ENCODE assay signal across 12 mouse cellular contexts in the genomic region with DNA sequence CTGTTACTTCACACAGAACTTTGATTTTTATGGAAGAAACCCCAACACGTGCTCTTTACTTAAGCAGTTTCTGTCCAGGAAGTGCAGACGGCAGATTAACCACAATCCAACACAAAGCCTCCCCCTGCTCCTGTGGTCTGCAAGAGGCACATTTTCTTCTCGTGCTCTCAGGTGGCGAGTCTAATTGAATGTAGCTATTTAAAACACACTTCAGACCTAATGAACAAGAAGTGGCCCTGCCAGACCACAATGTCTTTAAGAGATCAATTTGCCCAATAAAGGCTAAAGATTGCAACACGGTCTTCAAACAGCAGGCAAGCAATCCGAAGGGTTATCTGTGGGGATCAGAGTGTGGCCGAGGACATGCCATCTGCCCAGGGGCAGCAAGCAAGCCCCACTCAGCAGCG. TPM values are rescaled to one million over a fixed set of nuclear protein-coding genes. Genes with fewer than 3 reads are reported as not detected.
DNase-seq lines count a peak whose midpoint lies in the region; ATAC-seq and TF ChIP-seq lines count a peak whose summit lies in the region.
"Had no signal": no experiment of that assay in that cellular context is flagged by ENCODE, and none has a peak within 500 bp of the region (broad histone marks: within the 10 kb centered on the region; RNA-seq: fewer than 3 reads in every experiment).

No protein-coding gene starts in this region.

- WGBS in lung, postnatal 0 days, result 27% methylated on average over 8 of the region's 8 CpGs
- 43% methylated on average over 8 of the region's 8 CpGs for WGBS in lung, adult 2 months

- H3K4me2 ChIP-seq in lung, postnatal 0 days (replicated peaks; ENCODE audit: low read depth, low read length), result no peak overlapping the region
- H3K4me2 ChIP-seq: lung, embryonic 15.5 days had no signal

- TF ChIP-seq POLR2A in lung, adult 2 months (IDR thresholded peaks at IDR 0.05; ENCODE audit: borderline replicate concordance, extremely low read depth, low read depth, low read length), result no peak

- H3K4me1 ChIP-seq in lung, postnatal 0 days (ENCODE audit: insufficient read depth, low read depth, low read length), result peaks cover 15% of the 10 kb centered on the region; the same call in 1 of the 2 replicates
- peaks cover 19% of the 10 kb centered on the region for H3K4me1 ChIP-seq in lung, adult 2 months (ENCODE audit: control insufficient read depth, insufficient read depth, low read length)

- DNase-seq in adrenal gland, adult 2 months, result peak; percentile 25
- DNase-seq in adrenal gland, adult 8-10 months, result no peak
- DNase-seq in lung, postnatal 0 days (ENCODE audit: low spot score), result peak; percentile 41
- no peak for DNase-seq in lung, adult 2 months
- DNase-seq in fat pad, adult 2 months (ENCODE audit: extremely low read depth, low read depth, low spot score), result peak; percentile 28
- no peak for DNase-seq in cerebellum, adult 11 months
- DNase-seq in urinary bladder, postnatal 25 days (ENCODE audit: low spot score), result no peak
- DNase-seq: adrenal gland, postnatal 10 days; gastrocnemius, postnatal 10 days had no signal

- no peak for TF ChIP-seq CTCF in lung, postnatal 0 days (IDR thresholded peaks at IDR 0.05)
- no peak for TF ChIP-seq CTCF in lung, adult 2 months (IDR thresholded peaks at IDR 0.05; ENCODE audit: insufficient read depth, low read length)

- H3K36me3 ChIP-seq in lung, postnatal 0 days (ENCODE audit: insufficient read depth, low read length), result no peaks in the 10 kb centered on the region
- H3K36me3 ChIP-seq: lung, embryonic 15.5 days had no signal

- H3K9me3 ChIP-seq in lung, postnatal 0 days (ENCODE audit: low read length), result no peaks in the 10 kb centered on the region
- H3K9me3 ChIP-seq: lung, embryonic 15.5 days had no signal

- TF ChIP-seq EP300 in lung, postnatal 0 days (IDR thresholded peaks at IDR 0.05), result no peak

- no peak overlapping the region for H3K4me3 ChIP-seq in lung, postnatal 0 days (ENCODE audit: low read depth, low read length)
- no peak overlapping the region for H3K4me3 ChIP-seq in lung, adult 2 months (replicated peaks; ENCODE audit: extremely low read depth, low read depth, low read length)
- H3K4me3 ChIP-seq: layer of hippocampus, adult 2 months; lung, embryonic 15.5 days had no signal

- H3K27me3 ChIP-seq in lung, postnatal 0 days (replicated peaks; ENCODE audit: insufficient read depth, low read length), result no peaks in the 10 kb centered on the region
- H3K27me3 ChIP-seq: lung, embryonic 15.5 days had no signal

- ATAC-seq in lung, postnatal 0 days, result no peak
- peak; percentile 27 for ATAC-seq in megakaryocyte-erythroid progenitor cell, adult 5-6 weeks (replicated peaks; ENCODE audit: low FRiP score, low TSS enrichment, poor library complexity, severe bottlenecking)

- no peak overlapping the region for H3K27ac ChIP-seq in lung, postnatal 0 days (ENCODE audit: low read length)
- H3K27ac ChIP-seq: layer of hippocampus, adult 2 months had no signal

- H3K9ac ChIP-seq in lung, postnatal 0 days (replicated peaks; ENCODE audit: low read depth), result no peak overlapping the region
- H3K9ac ChIP-seq: lung, embryonic 15.5 days had no signal

RNA-seq across cellular contexts. Expression of a gene that starts 59.0 kb away (rescaled TPM):
- total RNA-seq in adrenal gland, adult 2 months (2021), result 10 to 100 TPM; 32.3 to 40.3 TPM
- polyA plus RNA-seq in adrenal gland, adult 2 months (2012; rRNA removed), result 3.6 and 5.8 TPM in 2 replicates
- 10 to 100 TPM; 35.3 to 46.5 (median 39.4) TPM for total RNA-seq in adrenal gland, adult 8-10 months (2022)
- polyA plus RNA-seq in lung, postnatal 0 days (2015; fragmentation: Nextera tagmentation; extraction: Ambion mirVana), result 5.0 and 6.6 TPM in 2 replicates
- 6.9 and 9.5 TPM in 2 replicates for polyA plus RNA-seq in lung, adult 2 months (2012; rRNA removed)
- 53.7 and 56.7 TPM in 2 replicates for total RNA-seq in megakaryocyte-erythroid progenitor cell, adult 5-6 weeks (2014; fragmentation: Nextera tagmentation)
- 28.7 and 29.0 TPM in 2 replicates for total RNA-seq in megakaryocyte-erythroid progenitor cell, adult 5-6 weeks (2017)

RNA-seq across cellular contexts. Expression of a gene that starts 59.2 kb away (rescaled TPM):
- total RNA-seq in adrenal gland, adult 2 months (2021), result under 1 TPM; 0.78 to 0.90 TPM
- 0.13 and 0.28 TPM in 2 replicates for polyA plus RNA-seq in adrenal gland, adult 2 months (2012; rRNA removed)
- total RNA-seq in adrenal gland, adult 8-10 months (2022), result 1 to 10 TPM in 1 of 4 experiments, under 1 TPM in 3; 0.23 to 1.2 (median 0.79) TPM
- polyA plus RNA-seq in lung, postnatal 0 days (2015; fragmentation: Nextera tagmentation; extraction: Ambion mirVana), result 0.45 and 0.55 TPM in 2 replicates
- 0.38 and 0.47 TPM in 2 replicates for polyA plus RNA-seq in lung, adult 2 months (2012; rRNA removed)
- total RNA-seq in megakaryocyte-erythroid progenitor cell, adult 5-6 weeks (2014; fragmentation: Nextera tagmentation), result 1.7 and 2.0 TPM in 2 replicates
- not detected in 2 replicates for total RNA-seq in megakaryocyte-erythroid progenitor cell, adult 5-6 weeks (2017)

Comparison
In these comparisons a context has a peak if more than half of its experiments do, and no peak if none do; other contexts are left out.
1. DNase-seq: peak in adrenal gland, adult 2 months (single experiment), lung, postnatal 0 days (single experiment) and fat pad, adult 2 months (single experiment); none in adrenal gland, adult 8-10 months (single experiment), lung, adult 2 months (single experiment), cerebellum, adult 11 months (single experiment) and urinary bladder, postnatal 25 days (single experiment).